Mouse (Mus musculus) cerebellum, postnatal 25 days (tissue): ENCODE measurements around the gene Amy2a5.
"Not testable (repeated sequence)": the region's sequence is repeated elsewhere in the genome, so short reads cannot be mapped to it uniquely, and the experiment has no call there.

ENCODE experiments used
- DNase-seq, 2 experiments: peaks; one replicate each; pipeline ENCODE4 v3.0.0; 2021; ENCODE audit warnings: mixed read lengths in 2 of 2

Gene Amy2a5

DNA sequence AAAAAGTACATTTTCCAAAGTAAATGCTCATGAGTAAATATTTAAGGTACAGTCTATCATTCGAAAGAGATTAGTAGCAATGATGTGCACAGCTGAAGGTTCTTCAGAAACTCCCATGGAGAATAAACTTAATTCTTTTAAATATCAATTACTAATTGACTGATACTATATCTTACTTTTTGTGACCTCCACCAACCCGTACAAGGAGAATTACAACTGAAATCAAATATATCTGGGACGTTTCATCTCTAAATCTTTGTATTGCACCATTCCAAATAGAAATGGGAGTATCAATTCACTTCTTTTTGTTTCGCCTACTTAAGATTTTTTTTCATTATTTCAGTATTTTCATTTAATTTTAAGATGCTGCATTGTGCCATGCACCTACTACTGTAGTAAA is at the start of gene Amy2a5:
Amy2a5 (minus strand) TSS at position 101 of the 400 bp plus-strand sequence.
- not testable (repeated sequence) for DNase-seq

DNA sequence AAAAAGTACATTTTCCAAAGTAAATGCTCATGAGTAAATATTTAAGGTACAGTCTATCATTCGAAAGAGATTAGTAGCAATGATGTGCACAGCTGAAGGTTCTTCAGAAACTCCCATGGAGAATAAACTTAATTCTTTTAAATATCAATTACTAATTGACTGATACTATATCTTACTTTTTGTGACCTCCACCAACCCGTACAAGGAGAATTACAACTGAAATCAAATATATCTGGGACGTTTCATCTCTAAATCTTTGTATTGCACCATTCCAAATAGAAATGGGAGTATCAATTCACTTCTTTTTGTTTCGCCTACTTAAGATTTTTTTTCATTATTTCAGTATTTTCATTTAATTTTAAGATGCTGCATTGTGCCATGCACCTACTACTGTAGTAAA is 32.7 kb upstream of the Amy2a5 start, which contains the start of gene Amy2a4:
Amy2a4 (minus strand) TSS at position 101 of the 400 bp plus-strand sequence.
- not testable (repeated sequence) for DNase-seq

DNA sequence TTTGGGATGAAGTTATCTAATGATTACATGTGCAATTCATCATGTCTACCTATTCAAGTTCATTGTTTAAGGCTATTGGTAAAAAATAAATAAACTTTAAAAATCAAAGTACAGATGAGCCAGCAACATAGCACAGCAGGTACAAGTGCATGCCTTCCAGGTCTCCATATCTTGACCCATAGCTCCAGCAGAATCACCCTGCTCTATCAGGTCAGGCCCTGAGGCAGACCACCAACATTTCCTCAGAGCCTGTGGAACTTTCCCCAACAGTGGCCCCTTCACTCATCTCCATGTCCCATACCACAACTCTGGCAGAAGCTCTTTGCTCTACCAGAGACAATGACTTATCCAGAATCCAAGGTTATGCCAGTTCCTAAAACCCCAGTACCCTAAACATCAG is 21.6 kb upstream of the Amy2a5 start:
- not testable (repeated sequence) for DNase-seq

DNA sequence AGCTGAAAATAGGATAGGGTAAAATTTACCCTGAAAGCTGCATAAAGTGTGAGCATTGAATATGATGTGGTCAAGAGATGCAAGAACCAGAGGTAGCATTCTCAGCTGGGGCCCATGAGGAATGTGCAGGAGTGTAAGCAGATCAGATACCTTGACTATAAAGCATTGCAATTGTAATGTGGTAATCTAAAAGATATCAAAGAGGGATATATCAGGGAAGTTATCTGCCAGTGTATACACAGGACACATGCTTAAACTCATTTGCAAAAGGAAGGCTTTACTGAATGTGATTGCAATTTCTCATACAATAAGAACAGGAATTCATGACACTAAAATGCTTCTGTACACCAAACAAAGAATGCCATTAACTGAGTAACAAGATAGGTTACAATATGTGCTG is 20.9 kb upstream of the Amy2a5 start:
- not testable (repeated sequence) for DNase-seq

DNA sequence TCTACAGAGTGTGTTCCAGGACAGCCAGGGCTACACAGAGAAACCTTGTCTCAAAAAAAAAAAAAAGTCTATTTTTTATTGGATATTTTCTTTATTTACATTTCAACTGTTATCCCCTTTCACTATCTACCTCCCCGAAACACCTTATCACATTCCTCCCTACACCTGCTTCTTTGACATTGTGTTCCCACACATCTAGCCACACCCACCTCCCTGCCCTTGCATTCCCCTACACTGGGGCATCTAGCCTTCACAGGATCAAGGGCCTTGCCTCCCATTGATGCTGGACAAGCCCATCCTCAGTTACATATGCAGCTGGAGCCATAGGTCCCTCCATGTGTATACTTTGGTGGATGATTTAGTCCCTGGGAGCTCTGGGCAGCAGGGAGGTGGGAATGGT is 31.5 kb downstream of the Amy2a5 start:
- DNase-seq = no peak
